Comparison of ENCODE assay signal across 8 mouse cellular contexts in the genomic region with DNA sequence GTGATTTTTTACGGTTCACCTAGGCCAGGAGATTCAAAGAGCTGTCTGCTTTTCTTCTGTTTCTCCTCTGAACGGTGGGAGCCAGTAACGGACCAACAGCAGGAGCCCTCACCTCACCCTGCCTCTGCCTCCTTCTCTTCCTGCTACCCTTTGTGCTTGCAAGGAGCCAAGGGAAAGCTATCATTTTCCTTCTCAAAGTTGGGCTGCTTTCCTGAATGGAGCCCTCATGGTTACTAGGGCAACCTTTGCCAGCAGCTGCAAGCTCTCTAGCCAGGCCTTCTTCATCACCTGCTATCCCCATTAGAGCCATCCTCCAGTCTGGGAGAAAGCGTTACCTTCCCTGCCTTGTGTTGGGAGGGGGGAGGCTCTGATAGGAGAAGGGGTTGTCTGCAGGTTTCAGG. TPM values are rescaled to one million over a fixed set of nuclear protein-coding genes. Genes with fewer than 3 reads are reported as not detected.
DNase-seq lines count a peak whose midpoint lies in the region; ATAC-seq and TF ChIP-seq lines count a peak whose summit lies in the region.

No protein-coding gene starts in this region.

- H3K9me3 ChIP-seq in heart, embryonic 16.5 days (replicated peaks; ENCODE audit: control insufficient read depth, low read length), result no peaks in the 10 kb centered on the region
- H3K9me3 ChIP-seq in lung, postnatal 0 days (ENCODE audit: low read length), result no peaks in the 10 kb centered on the region

- no peak for TF ChIP-seq EP300 in lung, postnatal 0 days (IDR thresholded peaks at IDR 0.05)

- peak overlapping the region; percentile 73 for H3K27ac ChIP-seq in heart, embryonic 16.5 days (ENCODE audit: low read length)
- peak overlapping the region; percentile 83 for H3K27ac ChIP-seq in lung, postnatal 0 days (ENCODE audit: low read length)

- no peak overlapping the region for H3K9ac ChIP-seq in heart, embryonic 16.5 days (ENCODE audit: low read length)
- H3K9ac ChIP-seq in lung, postnatal 0 days (replicated peaks; ENCODE audit: low read depth), result no peak overlapping the region

- no peaks in the 10 kb centered on the region; the same call in 1 of the 2 replicates for H3K36me3 ChIP-seq in heart, embryonic 16.5 days (ENCODE audit: control insufficient read depth, insufficient read depth)
- no peaks in the 10 kb centered on the region for H3K36me3 ChIP-seq in lung, postnatal 0 days (ENCODE audit: insufficient read depth, low read length)

- intact Hi-C loops in heart, postnatal 25 days (cut with DNase I), result loop anchor here (2.0 kb wide), 2 partner anchors 64 to 192 kb away; no protein-coding TSS in a partner anchor
- intact Hi-C loops in gastrocnemius, postnatal 36 days (cut with DNase I), result no loop called here

- no peak for TF ChIP-seq CTCF in lung, postnatal 0 days (IDR thresholded peaks at IDR 0.05)

- H3K4me1 ChIP-seq in heart, embryonic 16.5 days (ENCODE audit: control insufficient read depth, insufficient read depth, low read length), result peaks cover 31% of the 10 kb centered on the region
- peaks cover 21% of the 10 kb centered on the region; the same call in 1 of the 2 replicates for H3K4me1 ChIP-seq in lung, postnatal 0 days (ENCODE audit: insufficient read depth, low read depth, low read length)

- DNase-seq in heart, adult 11 months, result peak; percentile 95
- DNase-seq in heart, postnatal 25 days (ENCODE audit: low spot score), result no peak
- peak; percentile 21 for DNase-seq in ZHBTc4 (ENCODE audit: low read depth, low spot score)
- DNase-seq in lung, postnatal 0 days (ENCODE audit: low spot score), result peak; percentile 26
- DNase-seq in cerebellum, adult 18-20 months, result no peak
- no peak for DNase-seq in gastrocnemius, postnatal 36 days

- no peaks in the 10 kb centered on the region for H3K27me3 ChIP-seq in heart, embryonic 16.5 days (ENCODE audit: control insufficient read depth, insufficient read depth, low read length)
- H3K27me3 ChIP-seq in lung, postnatal 0 days (replicated peaks; ENCODE audit: insufficient read depth, low read length), result no peaks in the 10 kb centered on the region

- 33% methylated on average over 4 of the region's 4 CpGs for WGBS in heart, embryonic 16.5 days
- 34% methylated on average over 4 of the region's 4 CpGs for WGBS in lung, postnatal 0 days

- no peak overlapping the region for H3K4me2 ChIP-seq in heart, embryonic 16.5 days (ENCODE audit: low read depth, low read length)
- H3K4me2 ChIP-seq in lung, postnatal 0 days (replicated peaks; ENCODE audit: low read depth, low read length), result peak overlapping the region; percentile 73; the same call in 1 of the 2 replicates

- H3K4me3 ChIP-seq in heart, embryonic 16.5 days (ENCODE audit: low read length), result no peak overlapping the region
- H3K4me3 ChIP-seq in lung, postnatal 0 days (ENCODE audit: low read depth, low read length), result no peak overlapping the region

- ATAC-seq in heart, embryonic 16.5 days (replicated peaks; ENCODE audit: extremely low read depth, insufficient read depth, low FRiP score), result no peak
- no peak for ATAC-seq in lung, postnatal 0 days
- ATAC-seq in frontal cortex, adult (ENCODE audit: low TSS enrichment), result no peak

RNA-seq across cellular contexts. Expression of a gene that starts 6.3 kb away (rescaled TPM):
- 10 to 100 TPM; 18.5 to 19.5 TPM for total RNA-seq in heart, postnatal 25 days (2021)
- polyA plus RNA-seq in heart, embryonic 16.5 days (2015; fragmentation: Nextera tagmentation; extraction: Ambion mirVana), result 39.4 and 40.7 TPM in 2 replicates
- 49.7 and 63.2 TPM in 2 replicates for polyA plus RNA-seq in lung, postnatal 0 days (2015; fragmentation: Nextera tagmentation; extraction: Ambion mirVana)
- 10 to 100 TPM; 16.4 to 17.4 TPM for total RNA-seq in gastrocnemius, postnatal 36 days (2021)

Comparison
In these comparisons a context has a peak if more than half of its experiments do, and no peak if none do; other contexts are left out.
1. DNase-seq: peak in heart, adult 11 months (single experiment), ZHBTc4 (single experiment) and lung, postnatal 0 days (single experiment); none in heart, postnatal 25 days (single experiment), cerebellum, adult 18-20 months (0 of 2) and gastrocnemius, postnatal 36 days (0 of 2).